Mouse (Mus musculus) heart, postnatal 10 days (tissue): Measurements from ENCODE around the gene Ihh. TPM values are rescaled to one million over a fixed set of nuclear protein-coding genes. Genes with fewer than 3 reads are reported as not detected.
A peak's percentile ranks its signal among the peaks of the same experiment; 100 is the strongest.

Experiments
- DNase-seq, 2 experiments: peaks; one replicate each; pipeline ENCODE4 v3.0.0; 2021
- intact Hi-C: fragments of 180-260 bp; cut with DNase I; formaldehyde crosslinking; loops from one replicate; pipeline ENCODE4 v1.15.1; 2025
- total RNA-seq, 2 experiments: library from RNA; stranded (reverse); gene quantifications; 2 replicates each; pipeline ENCODE4 v1.2.3; 2021

Ihh gene
- total RNA-seq: under 1 TPM in 1 of 2 experiments, not detected in 1; 0.14 TPM

DNA sequence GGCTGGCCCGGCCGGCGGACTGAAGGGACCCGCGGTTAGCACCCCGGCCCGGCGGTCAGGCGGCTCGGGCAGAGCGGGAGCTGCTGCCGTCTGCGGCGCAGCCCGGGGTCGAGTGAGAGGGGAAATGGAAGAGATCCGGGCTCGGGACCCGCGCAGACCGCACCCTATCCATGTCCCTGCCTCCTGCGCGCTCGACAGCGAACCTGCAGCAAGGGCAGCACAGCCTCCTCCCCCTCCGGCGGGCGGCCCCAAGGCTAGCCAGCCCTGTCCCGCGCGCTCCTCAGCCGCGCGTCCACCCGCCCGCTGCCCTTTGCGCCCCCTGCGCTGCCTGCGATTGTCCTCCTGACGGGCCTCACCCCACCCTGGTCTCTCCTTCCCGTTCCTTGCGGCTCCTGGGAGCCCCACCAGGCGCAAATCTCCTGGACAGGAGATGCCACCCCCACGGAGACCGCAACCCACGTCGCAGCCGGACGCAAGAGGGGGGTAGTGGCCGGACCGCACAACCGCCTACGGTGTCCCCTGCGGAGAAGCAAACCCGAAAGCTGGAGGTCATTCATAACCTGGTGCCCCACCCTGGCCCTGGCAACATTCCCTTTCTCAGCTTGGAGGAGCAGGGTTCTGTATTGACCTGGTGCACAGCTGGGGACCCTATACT, at the start of gene Ihh:
Gene Ihh, minus strand, starts transcription at position 117 of the 655 bp plus-strand sequence.
- intact Hi-C loops: no loop called here
- DNase-seq: peak; percentile 6 to 8

DNA sequence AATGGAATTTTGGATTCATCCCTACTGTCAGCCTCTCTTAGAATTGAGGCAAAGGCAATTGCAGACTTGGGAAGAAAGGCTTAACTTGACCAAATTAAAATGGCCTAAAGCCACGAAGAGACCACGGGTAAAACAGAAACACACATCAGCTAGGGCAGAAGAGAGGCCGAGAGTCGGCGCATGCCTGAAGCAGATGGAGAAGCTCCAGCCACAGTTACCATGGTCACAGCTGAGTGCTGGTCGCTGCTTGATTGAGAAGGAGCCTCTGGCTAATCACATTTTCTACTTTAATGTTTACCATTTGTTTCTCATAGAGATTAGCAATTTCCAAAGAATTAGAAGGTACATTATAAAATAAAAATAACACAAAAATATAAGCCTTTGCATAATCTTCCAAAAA, 49.7 kb upstream of the Ihh start:
- intact Hi-C loops: no loop called here
- DNase-seq: no peak

DNA sequence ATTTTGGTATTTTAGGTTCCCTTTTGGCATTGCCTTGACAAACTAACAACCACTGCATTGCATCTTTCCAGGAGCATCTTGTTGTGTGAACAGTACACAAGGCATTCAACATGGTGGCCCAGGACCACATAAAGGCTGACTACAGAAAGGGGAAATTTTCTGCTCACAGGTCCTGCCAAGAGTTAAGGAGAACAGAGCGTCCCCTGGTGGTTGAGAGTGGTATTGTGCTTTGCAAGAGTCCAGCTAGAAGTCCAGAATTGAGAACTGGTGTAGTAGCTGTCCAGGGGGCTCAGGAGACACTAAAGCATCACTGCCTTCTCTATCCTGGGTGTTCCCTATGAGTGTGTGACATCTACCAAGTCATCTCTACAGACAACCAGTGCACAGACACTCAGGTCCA, 49.0 kb upstream of the Ihh start:
- peak in 1 of 2 experiments; percentile 34 for DNase-seq
- intact Hi-C loops: no loop called here

DNA sequence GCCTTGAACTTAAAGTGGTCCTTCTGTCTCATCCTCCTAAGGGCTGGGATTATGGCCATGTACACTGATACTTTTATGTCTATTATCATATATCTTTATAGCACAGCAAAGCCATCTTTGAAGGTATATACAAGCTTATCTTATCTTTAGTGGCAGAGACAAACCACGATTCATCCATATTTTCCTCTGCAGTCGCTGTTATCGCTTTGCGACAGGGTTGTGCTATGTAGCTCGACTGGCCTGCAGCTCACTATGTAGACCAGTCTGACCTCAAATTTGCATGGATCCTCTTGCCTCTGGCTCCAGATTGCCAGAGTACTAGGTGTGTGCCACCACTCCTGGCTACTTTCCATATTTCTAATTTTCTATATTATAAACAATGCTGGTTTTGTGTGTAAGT, 47.7 kb upstream of the Ihh start:
- intact Hi-C loops: no loop called here
- no peak for DNase-seq

DNA sequence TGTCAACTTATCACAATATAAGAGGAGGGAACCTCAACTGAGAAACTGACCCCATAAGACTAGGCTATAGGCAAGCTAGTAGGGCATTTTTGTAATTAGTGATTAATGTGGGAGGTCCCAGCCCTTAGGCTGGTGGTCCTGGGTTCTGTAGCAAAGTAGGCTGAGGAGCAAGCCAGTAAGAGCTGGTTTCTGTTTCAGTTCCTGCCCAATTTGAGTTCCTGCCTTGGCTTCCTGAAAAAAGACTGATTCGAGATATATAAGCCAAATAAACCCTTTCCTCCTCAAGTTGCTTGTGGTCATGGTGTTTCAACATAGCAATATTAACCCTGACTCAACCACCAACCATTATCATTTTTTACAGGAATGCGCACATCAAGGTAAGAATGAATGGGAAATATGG, 45.8 kb upstream of the Ihh start:
- intact Hi-C loops: no loop called here
- DNase-seq: no peak

DNA sequence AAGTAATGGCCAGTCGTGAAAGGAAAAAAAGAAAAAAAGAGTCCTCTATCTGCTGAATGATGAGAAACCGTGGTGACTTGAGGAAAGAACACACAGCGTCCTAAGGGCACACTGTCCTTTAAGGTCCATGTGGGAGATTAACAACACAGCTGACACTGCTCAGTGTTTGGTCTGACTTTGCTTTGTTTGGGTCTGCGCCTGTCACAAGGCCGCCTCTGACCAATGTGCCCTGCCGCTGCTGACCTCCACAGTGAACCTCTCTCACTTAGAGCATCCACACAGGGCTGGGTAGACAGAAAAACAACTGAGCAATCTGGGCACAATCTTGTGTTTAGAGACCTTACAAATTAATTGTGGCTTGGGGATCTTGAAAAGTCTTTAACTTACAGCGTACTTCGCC, 25.5 kb upstream of the Ihh start:
- DNase-seq: no peak
- intact Hi-C loops: no loop called here

DNA sequence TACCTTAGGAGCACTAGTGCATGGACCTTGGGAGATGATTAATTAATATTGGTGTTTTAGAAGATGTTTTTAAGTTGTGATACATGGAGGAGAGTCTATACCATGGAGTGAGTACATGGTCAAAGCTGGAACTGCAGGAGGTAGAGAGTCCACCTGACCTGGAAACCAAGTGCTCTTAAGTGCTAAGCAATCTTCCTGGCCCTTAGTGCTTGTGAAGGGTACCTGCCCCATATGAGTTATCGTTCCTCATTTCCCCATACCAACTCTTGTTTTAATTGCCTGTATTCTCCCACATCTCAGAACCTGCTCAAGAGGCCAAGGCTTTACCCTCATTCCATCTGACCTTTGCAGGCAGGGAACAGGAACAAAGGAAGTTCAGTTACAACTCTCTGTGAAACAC, 24.5 kb upstream of the Ihh start:
- intact Hi-C loops: no loop called here
- DNase-seq: no peak

DNA sequence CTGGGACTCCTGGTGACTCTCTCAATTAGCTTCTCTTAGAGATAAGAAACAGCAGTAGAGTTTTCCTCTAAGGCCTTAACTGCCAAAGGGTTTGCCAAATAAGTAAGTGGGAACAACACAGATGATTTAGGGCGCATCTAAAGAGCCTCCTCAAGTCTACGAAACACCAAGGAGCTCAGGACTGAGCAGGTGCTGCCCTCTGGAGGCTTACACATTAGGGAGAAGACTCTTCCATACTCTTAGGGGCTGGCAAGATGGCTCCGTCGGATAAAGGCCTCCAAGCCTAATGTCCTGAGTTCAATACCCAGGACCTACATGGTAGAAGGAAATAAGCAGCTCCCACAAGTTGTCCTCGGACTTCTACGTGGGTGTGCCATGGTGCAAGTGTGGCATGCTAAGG, 22.1 kb upstream of the Ihh start:
- DNase-seq: no peak
- intact Hi-C loops: no loop called here

DNA sequence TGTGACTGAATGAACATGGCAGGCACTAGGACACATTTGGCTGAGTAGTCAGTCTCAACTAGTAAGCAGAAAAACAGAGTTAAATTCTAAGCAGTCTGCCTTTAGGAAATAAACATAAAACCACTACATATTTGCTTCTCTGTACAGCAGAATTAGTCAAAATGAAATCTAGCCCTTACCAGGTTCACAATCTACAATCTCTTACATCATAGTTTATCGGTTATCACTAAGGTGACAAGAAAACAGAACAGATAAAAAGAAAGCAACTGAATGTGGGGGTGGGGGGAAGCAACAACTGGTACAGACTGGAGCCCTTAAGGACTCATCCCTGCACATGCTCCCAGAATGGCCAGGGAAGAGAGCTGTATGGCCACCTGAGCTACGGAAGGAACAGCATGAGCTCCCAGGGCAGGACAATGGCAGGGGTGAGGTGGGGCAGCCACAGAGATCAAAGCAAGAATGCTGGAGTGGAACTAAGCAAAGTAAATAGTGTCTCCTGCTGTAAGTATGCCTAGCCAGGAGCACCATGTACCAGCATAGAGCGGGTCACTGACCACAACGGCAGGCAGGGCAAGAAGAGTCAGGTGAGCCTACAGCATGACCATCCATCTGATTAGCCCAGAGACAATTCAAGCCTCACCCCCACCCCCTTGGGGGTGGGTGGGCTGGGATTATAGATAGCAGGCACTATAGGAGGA, 20.0 kb upstream of the Ihh start:
- intact Hi-C loops: no loop called here
- no peak for DNase-seq

DNA sequence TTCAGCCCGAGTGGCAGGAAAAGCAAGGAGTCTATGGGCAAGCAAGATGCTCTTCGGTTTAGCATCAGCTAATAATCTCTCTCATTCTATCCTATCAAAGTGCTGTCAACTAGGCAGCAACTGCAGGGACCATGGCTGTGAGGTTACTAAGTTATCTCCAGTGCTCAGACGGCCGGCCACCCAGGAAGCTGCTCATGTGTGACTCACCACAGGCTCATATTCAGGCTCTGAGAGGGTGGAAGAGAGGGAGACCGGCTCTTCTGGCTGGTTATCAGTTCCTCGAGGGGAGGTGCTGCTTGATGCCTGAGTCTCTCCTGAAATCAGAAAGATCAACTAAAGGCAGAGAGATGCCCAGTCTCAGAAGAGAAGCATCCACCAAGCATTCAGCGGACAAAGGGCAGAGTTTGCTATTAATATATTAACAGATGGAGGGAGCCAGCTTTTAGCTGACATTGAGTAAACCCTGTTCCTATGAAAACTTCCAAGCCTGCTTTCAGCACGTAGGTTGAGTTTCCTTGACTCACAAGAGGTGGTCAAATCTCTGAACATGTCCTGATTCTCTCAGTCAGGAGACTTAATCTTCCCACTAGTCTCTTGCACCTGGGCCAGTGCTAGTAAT, 16.6 kb upstream of the Ihh start:
- DNase-seq: no peak
- intact Hi-C loops: no loop called here

DNA sequence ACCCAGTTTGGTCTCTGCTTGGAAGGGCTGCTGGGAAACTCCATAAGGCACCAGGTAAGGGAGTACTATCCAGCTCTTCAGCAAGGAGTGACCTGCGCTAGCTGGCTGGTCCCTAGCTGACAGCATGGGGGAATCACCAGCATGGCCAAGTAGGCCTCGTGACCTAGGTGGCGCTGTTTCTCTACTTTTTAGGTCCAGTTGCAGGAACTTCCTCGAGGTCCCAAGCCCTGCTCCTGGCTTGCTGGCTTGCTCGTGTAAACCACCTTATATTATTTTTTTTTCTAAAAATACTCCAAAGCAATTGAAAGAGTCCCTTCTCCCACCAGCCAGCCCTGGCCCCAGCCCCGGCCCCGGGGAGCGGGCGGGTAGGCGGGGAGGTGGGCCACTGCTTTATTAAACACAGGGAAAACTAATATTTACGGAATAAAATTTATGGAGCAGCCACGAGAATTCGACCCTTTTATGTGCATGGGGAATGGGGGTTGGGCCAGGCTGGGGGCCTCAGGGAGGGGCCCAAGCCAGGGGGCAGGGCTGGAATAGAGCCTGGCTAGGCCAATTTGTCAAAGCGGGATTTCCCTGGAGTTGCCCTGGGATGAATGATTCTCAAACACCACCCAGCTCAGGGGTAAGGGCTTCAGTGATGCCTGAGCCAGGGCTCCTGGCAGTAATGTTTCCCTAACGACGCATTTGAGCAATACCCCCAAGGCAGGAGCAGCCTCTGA, 13.2 kb upstream of the Ihh start:
- intact Hi-C loops: loop anchor here (1.0 kb wide), 1 partner anchor 53 kb away; no protein-coding TSS in a partner anchor
- peak; percentile 84 to 89 for DNase-seq

DNA sequence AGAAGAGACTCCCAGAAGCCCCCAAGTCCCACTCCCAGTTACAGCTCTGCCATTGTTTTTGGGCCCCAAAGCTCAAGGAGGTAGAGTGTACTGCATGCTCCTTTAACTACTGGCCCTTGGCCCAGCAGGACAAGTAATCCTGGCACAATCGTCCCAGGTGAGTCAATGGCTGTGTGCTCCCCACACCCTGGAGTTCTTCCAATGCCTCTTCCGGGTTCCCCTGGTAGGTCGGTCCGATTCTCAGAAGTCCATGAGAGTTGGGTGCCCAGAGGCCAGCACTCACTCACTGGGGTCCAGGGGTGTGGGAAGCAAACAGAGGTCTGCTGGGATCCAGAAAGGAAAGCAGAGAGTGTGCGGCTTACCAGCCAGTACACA, 11.4 kb upstream of the Ihh start:
- intact Hi-C loops: no loop called here
- DNase-seq: no peak

DNA sequence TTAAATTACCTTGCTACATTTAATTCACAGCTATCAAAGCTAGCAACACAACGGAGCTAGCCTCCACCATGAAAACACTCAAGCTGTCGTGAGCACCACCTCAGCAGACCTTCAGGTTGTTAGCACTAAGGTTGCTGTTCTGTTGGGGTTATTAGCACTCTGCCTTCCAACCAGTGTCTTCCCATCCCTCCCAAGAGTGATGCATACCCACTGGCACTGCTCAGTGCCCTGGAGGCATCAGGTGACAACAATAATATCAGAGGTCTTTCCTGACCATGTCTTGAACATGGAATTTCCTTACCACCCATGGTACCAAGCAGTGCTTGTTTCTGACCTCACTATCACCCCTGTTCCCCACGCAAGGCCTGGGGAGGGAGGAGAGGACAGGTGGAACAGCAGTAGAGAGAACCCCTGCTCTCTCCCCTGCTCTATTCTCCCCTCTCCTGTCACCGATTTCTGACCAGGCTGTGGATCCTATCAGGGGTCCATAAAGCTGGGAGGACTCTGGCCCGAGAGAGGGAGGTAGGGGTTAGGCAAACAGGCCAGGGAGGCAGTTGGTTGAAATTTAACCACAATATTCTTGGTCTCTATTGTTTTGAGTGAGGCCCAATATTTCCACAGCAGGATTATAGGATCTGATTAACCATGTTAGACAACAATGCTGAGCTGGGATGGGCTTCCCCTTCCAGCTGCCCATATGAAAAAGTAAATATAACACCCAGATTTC, 10.8 kb upstream of the Ihh start:
- no peak for DNase-seq

DNA sequence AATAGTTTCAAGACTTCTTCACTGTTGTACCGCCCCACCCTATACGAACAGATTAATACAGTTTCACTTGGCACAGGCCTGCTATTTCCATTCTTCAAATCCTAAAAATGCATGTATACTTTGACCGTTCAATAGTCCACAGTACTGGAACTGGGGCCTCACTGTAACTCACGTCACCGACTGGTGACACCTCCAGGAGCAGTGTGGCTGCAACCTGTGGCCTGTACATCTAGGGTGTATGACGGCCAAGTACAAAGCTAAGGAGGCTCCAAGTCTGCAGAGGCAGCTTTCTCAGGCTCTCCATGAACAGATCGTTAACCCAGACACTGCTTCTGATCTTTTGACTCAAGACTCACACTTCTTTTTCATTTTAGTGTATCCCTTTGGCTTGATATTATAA, 10.2 kb upstream of the Ihh start:
- DNase-seq: no peak
- intact Hi-C loops: no loop called here

More for the DNA sequence above, 10.8 kb upstream of the Ihh start:
- intact Hi-C loops: no loop called here

DNA sequence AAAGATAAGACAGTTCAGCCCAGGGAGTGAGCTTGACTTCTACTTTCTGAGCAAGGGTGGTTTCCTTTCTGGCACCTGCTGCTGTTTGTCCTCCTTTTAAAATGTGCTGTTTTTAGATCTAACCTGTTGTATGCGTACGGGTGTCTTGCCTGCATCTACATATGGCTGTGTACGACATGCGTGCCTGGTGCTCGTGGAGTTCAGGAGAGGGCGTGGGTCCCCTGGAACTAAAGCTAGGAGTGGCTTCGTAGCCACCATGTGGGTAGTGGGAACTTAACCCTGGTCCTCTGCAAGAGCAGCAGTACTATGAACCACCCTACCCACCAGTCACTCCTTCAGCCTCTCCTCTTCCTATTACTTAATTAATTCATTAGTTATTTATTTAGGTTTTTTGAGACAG, 8.6 kb upstream of the Ihh start:
- no peak for DNase-seq
- intact Hi-C loops: no loop called here

DNA sequence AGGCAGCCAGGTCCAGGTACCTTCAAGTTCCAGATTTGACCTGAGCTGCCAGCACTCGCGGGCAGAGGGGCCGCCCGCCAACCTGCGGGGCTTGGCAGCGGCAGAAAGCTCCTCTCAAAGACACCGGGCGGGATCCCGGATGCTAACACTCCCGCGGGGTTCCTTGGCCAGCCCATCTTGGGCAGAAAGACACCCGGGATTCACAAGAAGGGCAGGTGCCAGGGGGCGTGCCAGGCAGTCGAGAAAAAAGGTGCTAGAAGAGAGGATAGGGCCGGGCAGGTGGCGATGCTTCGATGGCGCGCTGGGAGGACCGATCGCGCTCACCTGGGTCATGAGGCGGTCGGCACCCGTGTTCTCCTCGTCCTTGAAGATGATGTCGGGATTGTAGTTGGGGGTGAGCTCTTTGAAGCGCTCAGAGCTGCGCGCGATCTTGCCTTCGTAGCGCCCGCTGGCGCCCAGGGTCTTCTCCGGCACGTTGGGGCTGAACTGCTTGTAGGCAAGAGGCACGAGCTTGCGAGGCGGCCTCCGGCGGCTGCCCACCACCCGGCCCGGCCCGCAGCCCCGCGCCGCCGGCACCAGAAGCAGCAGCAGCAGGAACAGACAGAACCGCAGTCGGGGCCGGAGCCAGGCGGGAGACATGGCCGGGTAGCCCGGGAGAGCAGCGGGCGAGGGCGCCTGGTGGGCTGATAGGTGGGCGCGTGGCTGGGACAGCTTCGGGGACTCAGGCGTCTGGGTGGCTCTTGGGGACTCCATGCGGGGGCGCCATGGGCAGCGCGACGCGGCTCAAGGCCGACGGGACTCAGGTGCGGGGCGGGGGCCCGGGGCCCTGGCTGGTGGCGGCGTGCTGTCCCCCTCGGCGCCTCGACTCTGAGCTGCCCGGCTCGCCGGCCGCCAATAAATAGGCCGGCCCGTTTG, 639 bp downstream of the Ihh start:
- intact Hi-C loops: no loop called here
- DNase-seq: no peak

DNA sequence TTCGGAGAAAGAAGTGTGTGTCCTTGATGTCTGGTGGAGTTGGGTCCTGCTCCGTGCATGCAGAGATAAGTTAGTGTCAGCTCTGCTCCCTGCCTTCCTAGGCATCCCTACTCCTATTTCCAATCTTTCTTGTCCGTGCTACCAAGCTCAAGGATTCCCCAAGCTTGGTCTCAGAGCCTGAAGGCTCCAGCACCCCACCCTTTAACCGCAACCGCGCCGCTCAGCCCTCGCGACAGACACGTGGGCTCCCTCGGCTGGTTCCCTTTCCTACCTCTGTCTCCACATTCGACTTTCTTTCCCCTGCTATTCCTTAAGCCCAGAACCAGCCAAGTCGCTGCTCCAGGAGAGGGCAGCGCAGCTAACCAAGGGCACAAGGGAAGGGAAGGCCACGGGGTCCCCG, 1.4 kb downstream of the Ihh start:
- DNase-seq: no peak
- intact Hi-C loops: no loop called here

DNA sequence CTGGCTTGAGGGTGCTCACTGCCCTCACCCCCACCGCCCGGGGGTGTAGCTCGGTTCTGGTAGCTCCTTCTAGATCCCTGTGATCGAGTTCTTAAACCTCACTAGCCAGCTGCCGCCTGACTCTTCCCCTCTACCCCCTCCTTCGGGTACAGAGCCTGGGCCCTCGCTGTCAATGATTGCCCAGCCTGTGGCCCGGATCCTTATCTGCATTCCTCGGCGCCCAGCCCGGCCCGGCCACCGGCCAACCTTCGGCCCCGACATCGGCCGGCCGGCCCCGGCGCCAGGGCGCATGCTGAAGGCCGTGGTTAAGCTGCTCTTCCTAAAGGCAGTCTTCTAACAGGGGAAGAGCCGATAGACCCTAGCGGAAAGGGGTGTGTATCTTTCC, 1.8 kb downstream of the Ihh start:
- intact Hi-C loops: loop anchor here (1.0 to 10.0 kb wide), 2 partner anchors 68 to 305 kb away; no protein-coding TSS in a partner anchor
- peak; percentile 56 to 69 for DNase-seq

DNA sequence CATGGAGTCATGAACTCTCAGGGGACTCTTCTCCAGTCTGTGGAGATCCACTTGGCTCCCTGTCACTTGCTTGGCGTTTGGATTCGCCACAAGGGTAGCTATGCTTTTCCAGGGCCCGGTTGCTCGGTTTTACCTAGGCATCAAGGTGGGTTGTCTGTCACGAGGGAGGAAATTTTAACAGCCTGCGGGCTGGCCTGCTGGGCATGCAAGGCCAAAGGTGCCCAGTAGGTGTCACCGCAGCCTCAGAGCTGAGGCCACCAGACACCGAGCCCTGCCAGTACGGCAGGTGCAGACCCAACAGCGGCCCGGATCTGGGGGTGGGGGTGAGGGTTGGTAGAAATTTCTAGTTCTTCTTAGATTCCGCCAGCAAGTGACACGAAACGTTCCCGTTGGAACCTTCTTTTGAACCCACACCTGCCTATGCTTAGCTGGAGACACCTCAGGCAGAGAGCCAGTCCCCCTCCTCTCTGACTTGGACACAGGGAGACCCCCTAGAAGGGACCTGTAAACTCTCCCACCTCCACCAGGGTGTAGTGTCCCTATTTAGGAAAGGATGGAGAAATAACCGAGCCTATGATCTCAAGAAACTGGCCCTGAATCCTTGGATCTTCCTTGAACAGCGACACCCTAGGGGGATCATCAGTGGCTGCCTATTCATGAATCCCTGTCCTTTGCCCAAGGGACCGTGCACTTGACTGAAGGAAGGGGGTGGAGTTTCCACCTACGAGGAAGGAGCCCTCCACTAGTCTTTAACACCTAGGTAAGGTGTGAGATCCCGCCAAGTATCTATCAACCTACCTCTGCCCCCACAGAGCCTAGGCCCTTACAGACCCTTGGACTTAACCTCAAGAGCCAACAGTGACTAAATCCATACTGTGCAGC, 2.4 kb downstream of the Ihh start:
- peak; percentile 69 to 77 for DNase-seq
- intact Hi-C loops: loop anchor here (1.0 to 10.0 kb wide), 2 partner anchors 68 to 306 kb away; no protein-coding TSS in a partner anchor
